Mouse (Mus musculus) colon, adult 2 months (tissue): ENCODE data around the gene Tmem106c. TPM values are rescaled to one million over a fixed set of nuclear protein-coding genes. Genes with fewer than 3 reads are reported as not detected.

ENCODE experiments used
- polyA plus RNA-seq: library from polyadenylated mRNA; depleted of rRNA; stranded (reverse); fragments of >200 nt; gene quantifications from 2 replicates; pipeline ENCODE4 v1.2.3, GENCODE M21; 2012; rRNA removed

Gene Tmem106c
- polyA plus RNA-seq = 22.4 and 23.5 TPM in 2 replicates

GRCm38 (mm10) chr15:97963989-97964835, at the start of gene Tmem106c:
TSS of gene Tmem106c (plus strand) at chr15:97964200.

GRCm38 (mm10) chr15:98003822-98004739, 40.1 kb downstream of the Tmem106c start, which contains the start of gene Col2a1:
TSS of gene Col2a1 (minus strand) at chr15:98004695.

Other genes with a start within 250 kb of the Tmem106c start
- gene Endou, start 232.9 kb upstream of the Tmem106c start, polyA plus RNA-seq = 0.43 and 0.49 TPM in 2 replicates
- gene Rapgef3, start 196.2 kb upstream of the Tmem106c start, polyA plus RNA-seq = 53.5 and 54.2 TPM in 2 replicates
- 54.0 and 68.6 TPM in 2 replicates for gene Slc48a1, start 185.7 kb upstream of the Tmem106c start, polyA plus RNA-seq
- gene Hdac7, start 119.7 kb upstream of the Tmem106c start, polyA plus RNA-seq = 42.7 and 49.6 TPM in 2 replicates
- gene Vdr, start 53.6 kb upstream of the Tmem106c start, polyA plus RNA-seq = 139 and 140 TPM in 2 replicates
- gene Col2a1, start 40.5 kb downstream of the Tmem106c start, polyA plus RNA-seq = 0.10 TPM in 1 of 2 replicates, not detected in the other
- 12.9 and 13.2 TPM in 2 replicates for gene Pfkm, start 128.4 kb downstream of the Tmem106c start, polyA plus RNA-seq
- 6.2 and 6.8 TPM in 2 replicates for gene Senp1, start 129.5 kb downstream of the Tmem106c start, polyA plus RNA-seq
- 44.3 and 46.2 TPM in 2 replicates for gene Asb8, start 201.4 kb downstream of the Tmem106c start, polyA plus RNA-seq
- gene Ccdc184, start 203.0 kb downstream of the Tmem106c start, polyA plus RNA-seq = 0.78 and 1.1 TPM in 2 replicates
- gene Olfr288, start 231.3 kb downstream of the Tmem106c start, polyA plus RNA-seq = not detected in 2 replicates